ENCODE assay signal across 21 mouse cellular contexts in genomic region chr5:136417891-136418290, GRCm38 (mm10).
"Had no signal": no experiment of that assay in that cellular context is flagged by ENCODE, and none has a peak within 500 bp of the region (broad histone marks: within the 10 kb centered on the region; RNA-seq: fewer than 3 reads in every experiment).

No protein-coding gene starts in this region.

- ATAC-seq: intestine, embryonic 16.5 days; liver, postnatal 0 days; midbrain, embryonic 13.5 days; midbrain, embryonic 16.5 days had no signal

- H3K27me3 ChIP-seq: limb, embryonic 12.5 days; megakaryocyte, embryonic 14.5 days; midbrain, embryonic 13.5 days; neural tube, embryonic 13.5 days had no signal

- H3K9me3 ChIP-seq: limb, embryonic 12.5 days; limb, embryonic 15.5 days; megakaryocyte, embryonic 14.5 days; midbrain, embryonic 10.5 days; midbrain, embryonic 13.5 days; neural tube, embryonic 13.5 days had no signal

- DNase-seq: kidney, adult 2 months; kidney, postnatal 25 days; layer of hippocampus, adult 9-11 months; left cerebral cortex, postnatal 4 days; liver, postnatal 0 days; thymus, adult 18-20 months; thymus, postnatal 36 days had no signal

- H3K36me3 ChIP-seq: limb, embryonic 12.5 days; limb, embryonic 15.5 days; midbrain, embryonic 10.5 days; midbrain, embryonic 13.5 days; neural tube, embryonic 13.5 days had no signal

- H3K4me2 ChIP-seq: limb, embryonic 12.5 days; limb, embryonic 15.5 days; liver, embryonic 11.5 days; midbrain, embryonic 13.5 days; neural tube, embryonic 13.5 days had no signal

- H3K4me1 ChIP-seq: midbrain, embryonic 10.5 days had no signal

- H3K9ac ChIP-seq: limb, embryonic 12.5 days; limb, embryonic 15.5 days; liver, embryonic 14.5 days; liver, postnatal 0 days; midbrain, embryonic 13.5 days; neural tube, embryonic 13.5 days had no signal

- H3K4me3 ChIP-seq: layer of hippocampus, adult 2 months; left cerebral cortex, adult 2 months; limb, embryonic 12.5 days; limb, embryonic 15.5 days; megakaryocyte, embryonic 14.5 days; midbrain, embryonic 10.5 days; midbrain, embryonic 13.5 days; myocyte; neural tube, embryonic 13.5 days had no signal

- H3K27ac ChIP-seq: kidney, postnatal 0 days; layer of hippocampus, adult 2 months; left cerebral cortex, adult 2 months; limb, embryonic 12.5 days; limb, embryonic 15.5 days; liver, embryonic 14.5 days; midbrain, embryonic 10.5 days; midbrain, embryonic 13.5 days; neural tube, embryonic 13.5 days had no signal
